Mouse (Mus musculus) heart, postnatal 25 days (tissue): ENCODE data around the gene Zbtb25. TPM values are rescaled to one million over a fixed set of nuclear protein-coding genes. Genes with fewer than 3 reads are reported as not detected.

ENCODE experiments used
- DNase-seq: peaks from one replicate; pipeline ENCODE4 v3.0.0; 2022; ENCODE audit warnings: low spot score
- intact Hi-C: fragments of 180-260 bp; cut with DNase I; formaldehyde crosslinking; loops from one replicate; pipeline ENCODE4 v1.15.1; 2025
- total RNA-seq, 2 experiments: library from RNA; stranded (reverse); gene quantifications; 2 replicates each; pipeline ENCODE4 v1.2.3; 2021

Zbtb25 gene
- total RNA-seq, 2 experiments from 2014 or later, result 6.7 to 7.8 TPM

DNA sequence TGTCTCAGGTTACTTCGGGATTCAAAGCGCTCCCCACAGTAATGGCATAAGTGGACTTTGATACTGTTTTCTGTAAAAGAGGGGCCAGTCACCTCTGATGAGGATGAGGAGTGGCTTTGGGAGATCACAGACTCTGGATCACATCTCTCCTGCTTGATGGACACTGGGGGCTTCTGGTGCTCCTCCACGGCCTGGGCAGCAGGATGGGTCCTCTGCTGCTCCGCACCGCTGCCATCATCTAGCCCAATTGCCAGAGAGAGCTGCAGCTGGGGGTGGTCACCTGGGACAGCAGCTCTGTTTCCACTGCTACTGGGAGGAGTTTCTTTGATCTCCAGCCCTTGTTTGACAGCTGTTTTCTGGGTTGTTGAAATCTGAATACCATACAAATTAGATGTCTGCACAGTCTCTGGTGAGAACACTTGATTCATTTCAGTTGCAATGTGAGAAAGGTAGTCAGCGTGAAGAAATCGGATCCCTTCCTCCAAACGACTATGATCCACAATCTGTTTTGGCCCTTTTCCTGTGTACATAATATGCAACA is 19.7 kb downstream of the Zbtb25 start:
- no peak for DNase-seq
- intact Hi-C loops, result loop anchor here (10.0 kb wide), 1 partner anchor 375 kb away; no protein-coding TSS in a partner anchor

DNA sequence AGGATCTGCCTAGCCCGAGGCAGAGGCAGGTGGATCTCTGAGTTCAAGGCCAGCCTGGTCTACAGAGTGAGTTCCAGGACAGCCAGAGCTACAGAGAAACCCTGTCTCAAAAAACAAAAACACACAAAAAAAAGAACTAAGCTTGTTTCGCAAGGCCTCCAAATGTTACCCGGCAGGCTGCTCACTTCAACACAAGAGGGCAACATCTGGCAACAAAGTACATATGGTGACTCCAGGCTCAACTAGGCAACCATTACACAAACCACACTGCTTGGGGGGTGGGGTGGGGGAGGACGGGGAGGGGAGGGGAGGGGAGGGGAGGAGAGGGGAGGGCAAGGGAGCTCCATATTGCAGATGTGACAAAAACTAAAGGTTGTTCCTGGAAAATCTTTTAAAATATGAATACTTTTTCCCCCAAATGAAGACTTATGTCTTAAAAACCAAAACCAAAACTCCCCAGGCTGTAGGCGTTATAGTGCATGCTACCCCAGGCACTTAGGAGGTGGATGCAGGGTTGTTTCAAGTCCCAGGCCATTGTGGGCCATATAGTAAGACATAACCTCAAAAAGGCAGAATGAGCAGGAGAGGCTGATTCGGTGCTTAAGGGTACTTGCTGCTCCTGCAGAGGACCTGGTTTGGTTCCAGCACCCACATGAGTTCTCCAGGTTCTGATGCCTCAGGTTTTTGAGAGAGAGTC is 23.5 kb downstream of the Zbtb25 start:
- DNase-seq, result no peak
- intact Hi-C loops, result loop anchor here (2.0 to 10.0 kb wide), 2 partner anchors 125 to 379 kb away; no protein-coding TSS in a partner anchor

DNA sequence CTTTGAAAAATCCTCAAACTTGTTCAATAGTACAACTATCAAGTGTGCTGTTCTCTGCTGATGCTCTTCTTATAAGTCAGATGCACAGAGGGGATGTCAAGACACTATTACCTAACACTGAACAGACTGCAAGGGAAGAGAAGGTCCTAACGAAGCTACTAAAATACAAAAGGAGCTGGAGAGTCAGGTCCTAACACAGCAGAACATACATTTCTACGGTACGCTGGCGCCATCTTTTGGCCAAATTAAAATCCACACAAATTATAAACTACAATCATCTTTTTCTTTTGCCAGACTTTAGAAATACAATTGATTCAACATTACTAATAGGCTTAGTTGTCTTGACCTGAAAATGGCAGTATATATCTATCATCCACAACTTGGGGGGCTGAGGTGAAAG is 28.3 kb downstream of the Zbtb25 start:
- intact Hi-C loops, result loop anchor here (1.0 to 10.0 kb wide), 4 partner anchors 48 to 384 kb away; no protein-coding TSS in a partner anchor
- no peak for DNase-seq

DNA sequence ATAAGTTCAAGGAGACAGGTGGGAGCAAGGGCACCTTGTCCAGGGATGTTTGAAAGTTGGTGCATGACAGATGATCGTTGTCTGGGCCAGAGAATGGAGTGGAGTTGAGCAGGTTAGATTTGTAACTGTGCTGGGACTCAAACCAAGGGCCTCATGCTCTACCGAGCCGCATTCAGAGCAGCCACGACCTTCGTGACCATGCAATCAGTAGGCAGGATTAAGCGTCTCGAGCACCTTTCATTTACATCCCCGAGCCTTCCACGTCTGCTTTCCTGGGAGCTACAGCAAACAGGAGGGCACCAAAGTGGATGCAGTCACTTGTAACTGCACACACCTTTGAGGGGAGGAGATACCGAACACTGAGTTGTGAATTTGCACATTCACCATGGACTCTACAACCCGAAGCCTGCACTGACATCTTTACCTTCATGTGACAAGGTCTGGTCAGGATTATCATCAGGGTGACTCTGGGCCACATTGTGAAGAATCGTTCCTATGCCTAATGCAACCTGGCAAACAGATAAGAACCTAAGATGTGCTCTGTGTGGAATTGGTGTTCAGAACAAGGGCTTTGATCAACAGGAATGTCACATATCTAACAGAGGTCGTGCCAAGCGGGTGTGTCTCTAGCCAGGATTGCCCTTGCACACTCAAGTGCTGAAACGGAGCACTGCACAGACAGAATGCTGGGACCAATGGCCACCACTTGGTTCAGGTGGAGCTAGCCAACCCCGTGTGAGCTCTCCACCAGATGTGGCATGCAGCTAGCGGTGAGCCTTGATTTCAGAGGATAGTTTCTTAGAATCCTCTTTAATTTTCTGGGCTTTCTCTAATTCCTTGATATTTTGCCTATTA is 33.1 kb downstream of the Zbtb25 start:
- intact Hi-C loops, result no loop called here
- DNase-seq, result no peak

DNA sequence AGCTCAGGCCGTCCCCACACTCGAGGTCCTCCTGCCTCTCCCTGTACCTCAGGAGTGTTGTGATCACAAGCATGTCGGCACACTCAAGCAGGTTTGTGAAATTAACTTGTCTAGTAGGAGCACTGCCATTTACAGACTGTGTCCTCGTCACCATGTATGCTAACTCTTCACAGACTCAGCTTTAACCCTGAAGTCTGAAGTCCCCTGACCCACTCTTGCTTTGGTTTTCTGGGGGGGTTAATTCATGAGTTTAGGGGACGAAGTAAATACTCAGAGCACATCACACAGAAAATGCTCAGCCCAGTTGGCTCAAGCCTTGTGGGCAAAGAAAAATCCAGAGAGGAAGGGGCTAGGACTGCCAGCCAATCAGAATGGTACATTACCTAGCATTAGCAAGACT is 33.8 kb downstream of the Zbtb25 start:
- no peak for DNase-seq
- intact Hi-C loops, result no loop called here

DNA sequence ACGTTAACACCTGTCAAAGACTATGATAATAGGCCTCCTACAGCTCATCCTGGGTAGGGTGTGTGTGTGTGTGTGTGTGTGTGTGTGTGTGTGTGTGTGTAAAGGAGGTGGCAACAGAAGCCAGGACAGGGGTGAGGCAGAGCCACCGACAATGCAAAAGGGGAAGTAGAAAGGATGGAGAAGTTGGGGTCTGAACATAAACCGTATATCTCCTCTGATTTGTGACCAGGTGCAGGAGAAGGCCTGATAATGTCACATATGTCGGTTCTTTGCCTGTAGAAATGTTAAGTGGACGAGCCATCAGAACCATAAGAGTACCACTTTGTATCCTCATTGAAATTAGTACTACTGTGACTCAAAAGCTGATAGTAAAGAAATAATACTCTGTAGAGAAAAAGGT is 35.7 kb downstream of the Zbtb25 start:
- intact Hi-C loops, result no loop called here

DNA sequence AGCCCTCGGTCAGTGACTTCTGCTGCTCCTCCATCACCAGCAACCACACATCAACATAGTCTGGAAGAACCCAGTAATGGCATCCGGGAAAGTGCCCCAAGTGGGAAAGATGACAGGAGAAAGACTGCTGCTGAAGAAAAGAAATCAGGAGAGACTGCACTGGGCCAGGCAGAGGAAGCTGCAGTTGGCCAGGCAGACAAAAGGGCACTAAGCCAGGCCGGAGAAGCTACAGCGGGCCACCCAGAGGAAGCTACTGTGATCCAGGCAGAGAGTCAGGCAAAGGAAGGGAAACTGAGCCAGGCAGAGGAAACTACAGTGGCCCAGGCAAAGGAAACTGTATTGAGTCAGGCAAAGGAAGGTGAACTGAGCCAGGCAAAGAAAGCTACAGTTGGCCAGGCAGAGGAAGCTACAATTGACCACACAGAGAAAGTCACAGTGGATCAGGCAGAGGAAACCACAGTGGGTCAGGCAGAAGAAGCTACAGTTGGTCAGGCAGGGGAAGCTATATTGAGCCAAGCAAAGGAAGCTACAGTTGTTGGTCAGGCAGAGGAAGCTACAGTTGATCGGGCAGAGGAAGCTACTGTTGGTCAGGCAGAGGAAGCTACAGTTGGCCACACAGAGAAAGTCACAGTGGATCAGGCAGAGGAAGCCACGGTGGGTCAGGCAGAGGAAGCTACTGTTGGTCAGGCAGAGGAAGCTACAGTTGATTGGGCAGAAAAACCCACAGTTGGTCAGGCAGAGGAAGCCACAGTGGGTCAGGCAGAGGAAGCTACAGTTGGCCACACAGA is 40.6 kb downstream of the Zbtb25 start:
- DNase-seq, result no peak
- intact Hi-C loops, result no loop called here

More for the DNA sequence above, 35.7 kb downstream of the Zbtb25 start:
- no peak for DNase-seq

DNA sequence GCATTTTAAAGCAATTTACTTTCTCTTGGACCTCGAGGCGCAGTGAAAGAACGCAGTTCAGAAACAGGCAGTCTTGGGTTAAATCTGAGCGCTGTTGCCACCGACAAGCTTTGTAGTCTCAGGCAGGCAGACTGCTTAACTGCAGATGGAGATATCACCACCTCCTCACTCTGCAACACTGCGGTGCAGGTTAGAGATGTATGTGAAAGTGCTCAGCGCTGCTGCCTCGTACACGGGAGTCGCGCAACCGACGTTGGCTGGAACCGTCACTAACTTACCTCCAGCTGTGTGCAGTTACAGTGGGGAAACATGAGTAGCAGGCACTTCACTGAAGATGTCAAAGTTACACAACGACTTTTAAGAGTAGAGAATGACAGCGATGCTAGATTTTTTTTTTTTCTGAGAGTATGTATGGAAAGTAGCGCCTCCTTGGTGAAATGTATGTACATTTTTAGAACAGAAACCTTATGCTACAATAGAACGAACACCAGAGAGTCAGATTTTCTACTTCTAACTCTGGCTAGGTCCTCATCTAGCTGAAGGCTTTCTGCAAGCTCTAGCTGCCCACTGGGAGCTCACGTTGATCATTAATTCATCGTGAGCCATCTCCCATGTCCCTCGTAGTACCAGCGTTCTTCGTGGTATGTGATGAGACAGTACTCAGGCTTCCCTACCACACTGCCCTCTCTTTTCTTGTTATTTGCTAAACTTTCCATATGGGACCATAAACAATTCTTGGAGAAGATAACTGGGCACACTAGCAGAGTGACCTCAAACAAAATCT is 42.8 kb downstream of the Zbtb25 start:
- DNase-seq, result no peak
- intact Hi-C loops, result no loop called here

DNA sequence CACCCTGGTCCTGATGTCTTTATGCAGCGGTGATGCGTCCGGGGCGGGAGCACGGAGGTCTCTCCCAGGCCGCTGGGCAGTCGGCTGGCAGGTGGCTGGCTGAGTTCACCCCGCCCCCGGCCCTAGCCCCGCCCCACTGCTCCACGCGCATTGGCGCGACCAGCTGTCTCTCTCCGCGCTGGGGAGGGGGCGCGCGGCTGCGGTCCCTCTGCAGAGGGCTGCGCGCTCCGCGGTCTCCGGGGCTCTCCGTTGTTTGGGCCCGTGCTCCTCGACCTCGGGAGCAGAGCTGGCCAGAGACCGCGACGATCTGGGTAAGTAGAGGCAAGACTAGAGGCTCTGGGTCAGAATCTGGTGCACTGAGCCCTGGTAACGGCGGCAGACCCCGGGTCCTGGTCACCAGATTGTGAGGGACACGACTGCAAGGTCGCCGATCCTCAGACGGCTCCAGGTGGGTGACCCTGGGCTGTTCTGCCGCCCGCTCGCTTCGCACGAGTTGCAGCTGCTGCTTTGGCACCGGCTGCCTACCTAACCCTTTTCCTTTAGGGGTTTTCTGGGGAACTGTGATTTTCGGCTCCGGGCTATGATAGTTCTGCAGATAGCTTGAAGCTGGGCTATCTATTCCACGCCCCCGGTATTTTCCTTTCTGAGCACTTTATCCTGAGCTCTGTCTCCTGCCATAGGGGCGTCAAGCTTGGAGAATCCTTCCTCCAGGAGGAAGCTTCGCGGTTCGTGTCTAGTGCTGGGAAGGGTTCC is 44.5 kb downstream of the Zbtb25 start, which contains the start of gene Akap5:
TSS of gene Akap5 (plus strand) at position 213 of the 753 bp plus-strand sequence.
- intact Hi-C loops, result no loop called here
- no peak for DNase-seq

DNA sequence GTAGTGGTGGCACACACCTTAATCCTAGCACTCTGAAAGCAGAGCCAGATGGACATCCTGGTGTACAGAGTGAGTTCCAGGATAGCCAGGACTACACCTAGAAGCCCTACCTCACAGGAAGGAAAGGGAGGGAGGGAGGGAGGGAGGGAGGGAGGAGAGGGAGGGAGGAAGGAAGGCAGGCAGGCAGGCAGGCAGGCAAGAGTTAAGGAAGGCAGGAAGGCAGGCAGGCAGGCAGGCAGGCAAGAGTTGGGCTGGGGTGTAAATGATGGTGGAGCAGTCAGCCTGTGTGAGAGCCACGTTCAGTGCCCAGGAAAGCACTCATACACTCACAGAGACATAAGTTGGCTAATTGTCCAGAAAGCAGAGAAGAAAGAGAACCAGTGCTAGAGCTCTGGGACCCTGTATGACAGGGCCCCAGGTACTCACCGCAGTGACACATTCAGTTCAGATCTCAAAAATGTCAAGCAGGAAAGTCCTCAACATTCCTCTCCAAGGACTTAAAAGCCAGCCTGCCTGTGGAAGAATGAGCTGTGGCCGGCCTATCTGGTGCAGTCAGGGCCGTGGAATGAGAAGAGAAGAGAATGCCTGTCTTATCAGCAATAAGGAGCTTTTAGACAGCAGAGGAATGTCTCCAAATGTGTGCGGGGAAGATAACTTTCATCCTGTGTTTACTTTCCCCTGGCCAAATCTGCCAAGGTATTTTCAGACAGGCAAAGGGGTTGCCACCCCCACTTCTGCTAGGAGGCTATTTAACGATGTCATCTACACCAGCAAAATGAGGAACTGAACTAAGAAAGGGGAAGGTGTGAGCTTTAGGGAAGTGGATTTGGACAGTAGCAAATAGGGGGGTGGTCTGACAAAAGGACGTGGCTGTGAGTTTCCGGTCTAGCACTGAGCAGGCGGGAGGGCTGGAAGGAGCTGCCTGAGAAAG is 50.9 kb downstream of the Zbtb25 start:
- DNase-seq, result no peak
- intact Hi-C loops, result no loop called here

DNA sequence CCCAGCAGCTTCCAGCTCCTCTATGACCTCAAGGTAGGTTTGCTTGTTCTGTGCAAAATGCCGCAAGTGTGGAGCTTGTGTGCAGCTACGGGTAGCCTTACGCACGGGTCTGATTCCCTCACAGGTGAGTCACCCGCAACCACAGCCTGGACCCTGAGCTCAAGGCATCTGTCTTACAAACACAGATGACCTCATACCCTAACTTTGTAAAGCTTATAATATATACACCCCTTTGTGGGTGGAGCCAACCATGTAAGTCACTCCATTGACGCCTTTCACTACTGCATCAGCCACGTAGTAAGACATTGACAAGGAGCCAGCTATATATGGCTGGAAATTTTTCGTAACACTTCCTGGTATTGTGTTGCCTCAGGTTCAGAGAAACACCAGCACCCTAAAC is 57.5 kb downstream of the Zbtb25 start:
- intact Hi-C loops, result no loop called here

DNA sequence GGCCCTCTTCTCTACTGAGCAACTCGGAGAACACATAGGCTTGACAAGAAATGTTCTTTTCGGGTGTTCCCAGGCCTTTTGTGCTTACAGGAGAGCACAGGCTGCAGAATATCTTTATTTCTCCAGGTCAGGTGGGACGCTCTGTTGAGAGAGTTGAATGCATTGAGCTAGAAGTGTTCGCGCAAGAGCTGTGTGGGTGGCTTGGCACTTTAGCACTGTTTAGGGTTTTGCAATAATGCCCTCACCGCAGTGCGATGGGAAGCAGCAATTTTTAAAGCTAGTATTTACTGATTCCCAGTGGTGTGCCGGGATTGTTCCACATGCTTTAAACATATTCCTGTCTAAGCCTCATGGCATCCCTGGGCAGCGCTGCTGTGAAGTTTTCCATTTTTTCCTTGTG is 58.2 kb downstream of the Zbtb25 start:
- intact Hi-C loops, result no loop called here
- no peak for DNase-seq

More for the DNA sequence above, 57.5 kb downstream of the Zbtb25 start:
- DNase-seq, result no peak

DNA sequence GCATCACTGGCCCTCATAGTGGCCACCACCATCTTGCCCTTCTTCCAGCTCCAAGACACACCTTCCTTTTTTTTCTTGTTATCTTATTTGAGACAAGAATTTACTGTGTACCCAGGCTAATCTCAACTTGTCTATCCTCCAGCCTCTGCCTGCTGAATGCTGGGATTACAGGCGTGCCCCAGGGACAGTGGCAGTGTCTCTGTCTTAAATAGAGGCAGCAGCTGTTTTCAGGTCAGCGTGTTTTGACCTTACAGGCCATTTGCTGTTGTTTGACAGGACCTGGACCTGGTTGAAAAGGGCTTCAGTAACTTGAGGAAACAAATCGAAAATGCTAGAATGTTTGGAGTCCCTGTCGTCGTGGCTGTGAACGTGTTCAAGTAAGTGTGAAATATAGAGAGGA is 58.8 kb downstream of the Zbtb25 start:
- DNase-seq, result no peak
- intact Hi-C loops, result no loop called here

DNA sequence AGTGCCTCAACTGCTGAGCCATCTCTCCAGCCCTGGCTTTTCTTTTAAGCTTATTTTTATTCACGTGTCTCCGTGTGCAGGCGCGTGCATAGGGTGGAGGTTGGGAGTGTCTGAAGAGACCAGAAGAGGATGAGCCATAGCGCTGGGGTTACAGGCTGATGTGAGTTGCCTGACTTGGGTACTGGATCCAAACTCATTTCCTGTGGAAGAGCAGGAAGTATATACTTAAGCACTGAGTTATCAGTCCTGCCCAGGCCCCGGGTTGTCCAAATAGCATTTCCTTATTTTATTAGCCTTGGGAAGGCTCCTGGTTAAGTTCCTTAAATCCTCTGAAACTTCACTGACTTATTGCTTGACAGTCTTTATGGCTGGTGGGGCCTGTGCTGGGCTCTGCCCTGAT is 59.4 kb downstream of the Zbtb25 start:
- intact Hi-C loops, result no loop called here
- DNase-seq, result no peak

DNA sequence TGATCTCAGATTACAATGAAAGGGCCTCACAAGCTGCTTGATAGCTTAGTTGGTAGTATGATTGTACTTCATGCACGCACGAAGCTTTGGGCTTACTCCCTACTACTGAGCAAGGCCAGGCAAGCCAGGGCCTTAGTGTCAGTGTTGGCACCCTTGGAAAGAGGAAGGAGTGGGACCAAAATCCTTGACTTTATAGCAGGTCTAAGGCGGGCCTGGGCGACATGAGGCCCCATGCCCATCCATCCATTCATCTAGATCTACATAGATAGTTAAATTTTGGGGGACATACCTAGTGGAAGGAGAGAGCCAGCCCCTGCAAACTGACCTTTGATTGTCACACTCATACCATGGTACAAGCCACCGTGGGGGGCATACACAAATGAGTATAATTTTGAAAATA is 61.0 kb downstream of the Zbtb25 start:
- intact Hi-C loops, result no loop called here
- no peak for DNase-seq

DNA sequence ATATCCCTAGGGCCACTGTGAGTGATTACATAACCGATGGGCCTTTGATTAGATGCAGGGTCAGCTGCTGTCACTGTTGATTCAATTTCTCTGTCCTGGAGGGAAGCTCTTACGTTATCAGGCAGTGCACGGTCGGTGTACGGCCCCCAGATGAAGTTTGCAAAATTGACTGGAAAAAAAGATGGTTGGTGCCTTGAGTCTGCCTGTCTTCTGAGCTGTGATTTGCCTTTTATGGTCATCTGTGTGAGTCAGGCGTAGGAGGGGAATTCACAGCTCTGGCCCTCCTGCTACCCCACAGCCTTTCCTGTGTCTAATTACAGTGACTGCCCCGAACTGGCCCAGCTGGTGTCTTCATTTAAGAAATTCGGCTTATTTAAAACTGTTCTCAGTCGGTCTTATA is 61.4 kb downstream of the Zbtb25 start:
- intact Hi-C loops, result no loop called here
- peak; percentile 53 for DNase-seq

DNA sequence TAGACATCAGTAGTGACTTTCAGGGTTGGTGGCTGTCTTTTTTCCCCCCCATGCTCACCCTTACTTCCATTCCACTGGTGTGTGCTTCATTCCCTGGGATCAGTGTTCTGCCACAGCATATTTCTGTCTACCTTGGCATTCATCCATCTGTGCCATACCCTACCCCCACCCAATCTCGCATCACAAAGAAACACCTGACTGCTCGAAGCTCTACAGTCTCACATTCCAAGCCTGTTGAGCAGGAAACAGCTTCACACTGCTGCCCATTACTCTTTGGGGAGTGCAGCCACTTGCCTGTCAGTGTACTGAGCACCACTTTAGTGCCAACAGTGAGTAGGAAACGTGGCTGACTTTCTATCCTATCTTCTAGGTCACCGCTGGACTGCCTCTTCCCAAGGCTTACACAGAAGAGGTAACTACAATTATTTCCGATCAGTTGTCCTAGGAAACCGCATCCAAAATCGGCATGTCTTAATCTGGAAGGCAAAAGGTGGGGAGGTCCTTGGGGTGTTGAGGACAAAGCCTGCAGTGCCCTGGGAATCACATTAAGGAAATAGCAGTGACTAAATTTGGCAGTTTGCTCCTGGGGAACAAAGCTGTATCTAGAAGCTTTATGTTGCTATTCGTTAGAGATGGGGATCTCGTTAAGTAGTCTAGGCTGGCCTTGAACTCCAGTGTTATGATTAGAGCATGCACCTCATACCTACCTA is 62.4 kb downstream of the Zbtb25 start:
- DNase-seq, result no peak

More for the DNA sequence above, 62.4 kb downstream of the Zbtb25 start:
- intact Hi-C loops, result no loop called here
